Mouse (Mus musculus) intestine, postnatal 0 days (tissue): ENCODE data around the gene Nceh1. TPM values are rescaled to one million over a fixed set of nuclear protein-coding genes. Genes with fewer than 3 reads are reported as not detected.

Experiments
- ATAC-seq: fragments of 200-750 bp; cut with Nextera tagmentation; 2 replicates; pipeline ENCODE4 v1.8.0; 2017; ENCODE audit warnings: mild to moderate bottlenecking, moderate TSS enrichment, moderate library complexity
- H3K27ac ChIP-seq: fragments of 300-500 bp; sonication (generic); 2 replicates; pipeline ENCODE4 v1.5.1; 2014; ENCODE audit warnings: mild to moderate bottlenecking, low read depth, low read length, moderate library complexity
- H3K27me3 ChIP-seq: fragments of 300-500 bp; sonication (generic); replicated peaks from 2 replicates; pipeline ENCODE4 v1.6.1; 2014; ENCODE audit warnings: low read length, mixed read lengths; ENCODE audit not compliant: control insufficient read depth, insufficient read depth
- H3K36me3 ChIP-seq: fragments of 300-500 bp; sonication (generic); 2 replicates; pipeline ENCODE4 v1.6.1; 2014; ENCODE audit warnings: mild to moderate bottlenecking, moderate library complexity; ENCODE audit not compliant: control insufficient read depth, insufficient read depth
- H3K4me1 ChIP-seq: fragments of 300-500 bp; sonication (generic); replicated peaks from 2 replicates; pipeline ENCODE4 v1.6.1; 2014; ENCODE audit warnings: antibody characterized with exemption, low read length, mixed read lengths; ENCODE audit not compliant: control insufficient read depth, insufficient read depth
- H3K4me2 ChIP-seq: fragments of 300-500 bp; sonication (generic); replicated peaks from 2 replicates; pipeline ENCODE4 v1.6.1; 2014; ENCODE audit warnings: low read depth, mild to moderate bottlenecking, moderate library complexity
- H3K4me3 ChIP-seq: fragments of 300-500 bp; sonication (generic); 2 replicates; pipeline ENCODE4 v1.5.1; 2014; ENCODE audit warnings: low read depth, low read length
- H3K9ac ChIP-seq: fragments of 300-500 bp; sonication (generic); 2 replicates; pipeline ENCODE4 v1.6.1; 2014; ENCODE audit warnings: mild to moderate bottlenecking, low read depth, low read length
- H3K9me3 ChIP-seq: fragments of 300-500 bp; sonication (generic); 2 replicates; pipeline ENCODE4 v1.6.1; 2016; ENCODE audit warnings: mixed run types; ENCODE audit not compliant: control insufficient read depth
- CTCF ChIP-seq: sonication (generic); IDR thresholded peaks from 2 replicates; pipeline ENCODE4 v1.5.1; 2016; ENCODE audit warnings: low read depth, mild to moderate bottlenecking, control low read depth, antibody characterized with exemption, moderate library complexity
- whole genome bisulfite sequencing: fragments of 180-500 bp; shearing (Covaris S2); extraction: QIAGEN DNeasy Blood & Tissue Kit; methylation state at CpG from one replicate; pipeline ENCODE4 v1.1.7; 2014; 5-methylcytosine and 5-hydroxymethylcytosine counted together
- polyA plus RNA-seq: library from polyadenylated mRNA; unstranded; fragments of >200 nt; fragmentation: Nextera tagmentation; extraction: Ambion mirVana; gene quantifications from 2 replicates; pipeline ENCODE4 v1.2.1, GENCODE M21; 2015

Gene Nceh1
- polyA plus RNA-seq = 12.6 and 15.0 TPM in 2 replicates

DNA sequence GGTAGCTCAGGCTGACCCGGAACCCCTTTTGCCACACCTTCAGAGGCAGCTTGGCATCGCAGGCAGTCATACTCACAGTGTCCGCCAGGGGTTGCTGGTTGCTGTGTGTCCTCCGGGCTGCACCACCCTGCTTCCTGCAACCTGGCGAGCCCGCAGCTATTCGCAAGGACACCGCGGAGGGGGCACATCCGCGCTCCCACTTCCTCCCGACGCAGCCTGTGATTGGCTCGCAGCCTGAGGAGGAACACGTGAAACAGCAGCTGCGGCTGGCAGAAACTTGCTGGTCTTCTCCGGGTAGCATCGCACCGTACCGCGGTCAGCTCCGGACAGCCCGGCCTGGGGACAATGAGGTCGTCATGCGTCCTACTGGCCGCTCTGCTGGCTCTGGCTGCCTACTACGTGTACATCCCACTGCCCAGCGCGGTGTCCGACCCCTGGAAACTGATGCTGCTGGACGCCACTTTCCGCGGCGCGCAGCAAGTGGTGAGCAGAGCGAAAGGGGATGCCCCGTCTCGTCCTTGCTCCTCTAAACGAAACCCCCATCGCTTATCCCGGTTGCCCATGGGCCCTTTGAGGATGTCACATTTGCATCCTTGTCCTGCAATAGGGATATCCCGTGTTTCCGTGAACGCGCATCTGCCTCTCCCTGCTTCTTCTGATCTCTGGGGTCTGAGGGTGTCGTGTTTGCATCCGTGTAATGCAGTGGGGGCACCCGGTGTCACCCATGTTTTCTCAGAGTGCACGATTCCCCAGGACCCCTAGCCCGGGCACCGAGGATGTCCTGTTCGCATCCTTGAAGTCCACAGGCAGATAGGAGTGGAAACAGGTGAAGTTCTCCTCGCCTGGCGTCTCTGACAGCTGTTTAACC, at the start of gene Nceh1:
Gene Nceh1 (plus strand): TSS at position 233 of the 868 bp plus-strand sequence.
- ATAC-seq = peak; percentile 97
- Histone ChIP-seq H3K4me3 (peak within 1 kb of the TSS; percentile 55), H3K9ac (peak within 1 kb of the TSS; percentile 53), H3K27ac (peak within 1 kb of the TSS; percentile 5; the same call in 1 of the 2 replicates), H3K4me1 (0 out of 2 replicates have a peak, but pooled peaks cover 8% of the 10 kb centered on the region), H3K27me3 (no peaks in the 10 kb centered on the region), H3K9me3 (no peaks in the 10 kb centered on the region), H3K4me2 (peak within 1 kb of the TSS; percentile 94), H3K36me3 (no peaks in the 10 kb centered on the region)
- WGBS = under 1% methylated on average over 54 of the region's 54 CpGs
- peak; percentile 98 for TF ChIP-seq CTCF

- ATAC-seq = no peak
- H3K4me2 ChIP-seq = no peak overlapping the region
- no peak for TF ChIP-seq CTCF
- H3K36me3 ChIP-seq = peaks cover 45% of the 10 kb centered on the region
- no peaks in the 10 kb centered on the region for H3K9me3 ChIP-seq
- H3K9ac ChIP-seq = no peak overlapping the region
- H3K4me3 ChIP-seq = no peak overlapping the region
- no peaks in the 10 kb centered on the region for H3K4me1 ChIP-seq
- 78% methylated on average over 8 of the region's 8 CpGs for WGBS
- no peak overlapping the region for H3K27ac ChIP-seq
- H3K27me3 ChIP-seq = no peaks in the 10 kb centered on the region
These were observed 42.7 kb upstream of the Nceh1 start for GRCm38 (mm10) chr3:27140101-27140500.

DNA sequence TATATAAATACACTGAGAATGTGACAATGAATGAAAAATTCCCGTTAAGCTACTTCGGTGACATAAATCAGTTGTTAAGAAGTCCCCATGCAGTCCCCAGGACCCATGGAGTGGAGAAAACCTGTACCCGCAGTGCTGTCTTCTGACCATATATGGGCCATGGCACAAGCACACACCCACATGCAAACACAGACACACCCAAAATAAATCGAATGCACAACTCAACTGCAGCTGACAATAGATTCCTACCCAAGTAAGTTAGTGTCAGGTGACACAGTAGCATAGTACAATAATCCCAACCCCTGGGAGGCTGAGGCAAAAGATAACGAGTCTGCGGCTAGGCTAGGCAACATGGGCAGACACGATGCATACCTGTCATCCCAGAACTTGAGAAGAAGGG, 39.2 kb upstream of the Nceh1 start:
- no peaks in the 10 kb centered on the region for H3K4me1 ChIP-seq

GRCm38 (mm10) chr3:27145733-27146132, 37.0 kb upstream of the Nceh1 start:
- Histone ChIP-seq H3K4me2 (no peak overlapping the region), H3K4me1 (no peaks in the 10 kb centered on the region), H3K27ac (0 out of 2 replicates have a peak overlapping the region, but pooled peaks have one; percentile 7), H3K36me3 (peaks cover 16% of the 10 kb centered on the region), H3K4me3 (no peak overlapping the region), H3K9me3 (no peaks in the 10 kb centered on the region), H3K27me3 (no peaks in the 10 kb centered on the region), H3K9ac (no peak overlapping the region)
- no peak for TF ChIP-seq CTCF
- WGBS = 75% methylated on average over 7 of the region's 7 CpGs
- ATAC-seq = peak; percentile 28; the same call in 1 of the 2 replicates

More for the DNA sequence above, 39.2 kb upstream of the Nceh1 start:
- Histone ChIP-seq H3K27ac (no peak overlapping the region), H3K36me3 (peaks cover 16% of the 10 kb centered on the region), H3K27me3 (no peaks in the 10 kb centered on the region), H3K4me2 (no peak overlapping the region), H3K9me3 (no peaks in the 10 kb centered on the region), H3K9ac (no peak overlapping the region), H3K4me3 (no peak overlapping the region)
- TF ChIP-seq CTCF = no peak
- WGBS = 64% methylated on average over 7 of the region's 7 CpGs
- ATAC-seq = peak; percentile 67

DNA sequence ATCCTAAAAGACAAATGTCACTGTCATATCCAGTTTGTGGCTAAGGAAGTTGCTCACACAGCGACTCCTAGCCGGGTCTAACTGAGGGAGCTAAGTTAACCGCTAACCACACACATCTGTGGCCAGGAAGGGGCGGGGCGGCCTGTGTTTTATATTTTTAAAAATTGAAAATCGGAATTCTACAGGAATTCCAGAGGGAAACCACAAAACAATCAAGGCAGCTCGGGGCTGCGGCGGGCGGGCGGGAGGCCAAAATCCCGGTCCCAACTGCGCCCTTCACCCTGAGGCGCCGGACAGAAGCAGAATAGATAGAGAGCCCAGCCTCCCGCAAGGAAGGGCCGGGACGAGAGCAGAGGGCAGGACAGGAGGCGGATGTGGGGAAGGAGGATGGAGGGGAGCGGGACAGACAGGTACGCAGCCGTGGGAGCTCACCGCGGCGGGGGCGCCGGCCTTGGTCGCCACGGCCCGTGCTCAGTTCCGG, 29.5 kb upstream of the Nceh1 start:
- ATAC-seq = peak; percentile 25
- Histone ChIP-seq H3K9me3 (no peaks in the 10 kb centered on the region), H3K36me3 (no peaks in the 10 kb centered on the region; the same call in 1 of the 2 replicates), H3K27me3 (no peaks in the 10 kb centered on the region), H3K4me3 (peak overlapping the region; percentile 83), H3K4me1 (peaks cover 14% of the 10 kb centered on the region; the same call in 1 of the 2 replicates), H3K9ac (peak overlapping the region; percentile 69), H3K27ac (peak overlapping the region; percentile 57), H3K4me2 (peak overlapping the region; percentile 85)
- TF ChIP-seq CTCF = peak; percentile 35; the same call in 1 of the 2 replicates
- under 1% methylated on average over 29 of the region's 31 CpGs for WGBS

DNA sequence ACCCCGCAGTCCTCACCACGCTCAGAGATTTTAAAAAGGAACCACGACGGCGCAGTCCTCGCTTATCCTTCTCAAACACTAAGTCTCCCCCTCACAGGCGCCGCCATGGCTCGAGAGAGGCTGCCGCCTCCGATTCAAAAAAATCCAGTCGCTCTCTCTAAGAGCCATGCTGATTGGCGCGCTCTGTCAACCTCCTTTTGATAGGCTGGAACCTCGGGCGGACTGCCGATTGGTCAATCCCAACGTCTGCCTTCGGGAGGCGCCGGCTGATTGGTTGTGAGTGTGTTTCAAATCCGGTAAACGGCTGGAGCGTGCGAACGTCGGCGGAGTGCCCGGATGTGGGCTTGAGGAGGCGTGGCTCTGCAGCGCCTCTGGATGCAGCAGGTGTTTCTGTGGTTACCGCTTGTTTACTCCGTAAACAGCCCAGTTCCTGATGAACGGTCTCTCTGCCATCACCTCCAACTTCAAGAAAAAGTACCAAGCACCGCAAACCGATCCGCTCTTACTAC, 29.0 kb upstream of the Nceh1 start, which contains the start of gene Ect2:
Gene Ect2 (minus strand): TSS at position 178 of the 509 bp plus-strand sequence.
- Histone ChIP-seq H3K9ac (peak within 1 kb of the TSS; percentile 69), H3K36me3 (no peaks in the 10 kb centered on the region), H3K4me3 (peak within 1 kb of the TSS; percentile 83), H3K27me3 (no peaks in the 10 kb centered on the region), H3K9me3 (no peaks in the 10 kb centered on the region), H3K27ac (peak within 1 kb of the TSS; percentile 57), H3K4me2 (peak within 1 kb of the TSS; percentile 85), H3K4me1 (peaks cover 14% of the 10 kb centered on the region; the same call in 1 of the 2 replicates)
- whole genome bisulfite sequencing = under 1% methylated on average over 37 of the region's 37 CpGs
- ATAC-seq = peak; percentile 98
- TF ChIP-seq CTCF = 0 out of 2 replicates have a peak, but pooled peaks have one; percentile 21
